Mouse (Mus musculus) spleen, embryonic (tissue): ENCODE data around the gene Inpp5d.

ENCODE experiments used
- CTCF ChIA-PET: fragments of 350-600 bp; sonication (Branson Sonifier 250); formaldehyde crosslinking; loops from one replicate; lab custom pipeline; 2022; lab: Charles Lee

The Inpp5d gene

DNA sequence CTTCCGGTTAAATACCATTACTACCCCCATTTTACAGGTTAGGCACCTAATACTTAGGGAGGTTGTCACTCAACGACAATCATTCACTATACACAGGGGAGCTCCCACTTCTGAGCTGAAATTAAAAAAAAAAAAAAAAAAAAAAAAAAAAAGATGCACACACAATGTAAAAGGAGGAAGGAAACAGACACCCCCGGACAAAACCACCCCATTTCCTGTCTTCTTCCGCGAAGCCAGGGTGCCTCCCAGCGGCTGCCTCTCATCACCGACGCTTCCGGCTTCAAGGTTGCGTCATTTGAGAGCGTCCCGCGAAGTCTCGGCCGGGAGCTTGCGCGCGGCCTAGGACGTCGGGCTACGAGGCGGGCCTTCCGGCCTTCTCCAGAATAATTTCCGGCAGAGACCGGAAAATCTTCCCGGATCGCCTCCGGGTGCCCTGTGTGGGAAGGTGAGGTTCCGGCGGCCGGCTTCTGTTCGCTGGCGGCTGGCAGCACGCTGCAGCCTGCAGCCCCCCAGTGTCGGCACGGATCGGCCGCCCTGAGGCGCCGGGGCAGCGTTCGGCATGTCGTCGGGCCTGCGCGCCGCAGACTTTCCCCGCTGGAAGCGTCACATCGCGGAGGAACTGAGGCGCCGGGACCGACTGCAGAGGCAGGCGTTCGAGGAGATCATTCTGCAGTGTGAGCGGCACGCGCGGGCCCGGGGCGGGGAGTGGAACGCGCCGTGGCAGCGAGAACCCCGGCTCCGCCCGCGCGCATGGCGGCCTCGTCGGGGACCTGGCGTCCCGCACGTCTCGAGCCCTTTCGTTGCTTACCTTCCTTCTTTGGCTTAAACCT is 135.7 kb downstream of the Inpp5d start, which contains the start of gene Atg16l1:
Gene Atg16l1 (plus strand): TSS at position 230 of the 830 bp plus-strand sequence.
- CTCF ChIA-PET, result interaction anchor here (0.6 to 0.7 kb wide), 5 partner anchors 9 to 348 kb away, joined by 3 to 40 read pairs (median 4); no protein-coding TSS in a partner anchor

DNA sequence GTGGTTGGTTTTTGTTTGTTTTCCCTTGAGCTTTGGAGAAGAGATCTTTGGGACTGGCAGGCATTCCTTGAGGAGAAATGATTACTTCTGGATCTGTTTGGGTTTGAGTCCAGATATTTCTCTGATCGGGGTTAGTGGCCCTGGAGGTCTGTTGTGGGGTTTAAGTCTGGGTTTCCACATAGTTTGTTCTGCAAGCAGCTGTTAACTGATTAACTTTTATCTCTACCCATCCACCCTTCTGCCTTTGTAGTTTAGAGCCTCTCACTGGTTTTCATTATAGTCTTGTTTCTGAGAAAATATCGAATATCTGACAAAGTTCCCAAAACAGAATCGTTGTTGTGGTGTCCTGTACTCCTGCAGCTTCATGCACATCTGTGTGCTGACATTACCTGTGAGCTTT is 143.7 kb downstream of the Inpp5d start:
- CTCF ChIA-PET, result no interaction called here

DNA sequence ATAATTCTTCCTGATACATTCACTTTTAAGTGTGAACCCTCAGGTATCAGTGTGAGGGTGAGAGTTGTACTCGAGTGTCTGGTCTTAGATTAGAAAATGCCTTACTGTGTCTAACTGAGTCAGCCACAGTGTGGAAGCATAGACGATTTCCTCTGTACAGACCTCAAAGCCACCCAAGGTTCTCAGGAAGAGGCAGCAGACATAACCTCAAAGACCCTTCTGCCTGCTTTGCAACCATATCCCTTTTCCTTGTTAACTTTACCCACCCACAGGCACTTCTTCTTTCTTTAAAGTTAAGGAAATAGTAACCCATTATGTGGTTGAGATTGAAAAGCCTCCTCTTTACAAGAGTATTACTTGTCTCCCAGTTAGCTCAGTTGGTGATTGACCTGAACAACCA is 145.6 kb downstream of the Inpp5d start:
- CTCF ChIA-PET, result no interaction called here

DNA sequence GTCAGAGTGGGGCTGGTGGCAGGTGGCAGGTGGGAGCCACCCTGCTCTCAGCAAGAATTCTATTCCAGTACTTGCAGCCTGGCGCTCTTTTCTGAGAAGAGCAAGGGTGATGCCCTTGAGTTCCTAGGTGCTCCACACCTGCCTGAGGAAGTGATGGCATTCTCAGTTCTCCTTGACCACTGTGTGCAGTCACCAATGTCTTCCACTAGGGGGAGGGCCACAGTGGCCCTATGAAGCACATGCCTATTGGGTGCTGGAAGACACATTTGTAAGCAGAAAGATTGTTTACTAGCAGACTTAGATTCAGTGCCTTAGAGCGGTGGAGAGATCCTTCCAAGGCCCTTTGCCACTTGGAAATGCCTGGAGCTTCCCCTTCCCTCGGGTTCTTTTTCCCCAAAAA is 146.1 kb downstream of the Inpp5d start:
- CTCF ChIA-PET, result interaction anchor here (0.6 kb wide), 1 partner anchor 116 kb away, joined by 7 read pairs; no protein-coding TSS in a partner anchor

DNA sequence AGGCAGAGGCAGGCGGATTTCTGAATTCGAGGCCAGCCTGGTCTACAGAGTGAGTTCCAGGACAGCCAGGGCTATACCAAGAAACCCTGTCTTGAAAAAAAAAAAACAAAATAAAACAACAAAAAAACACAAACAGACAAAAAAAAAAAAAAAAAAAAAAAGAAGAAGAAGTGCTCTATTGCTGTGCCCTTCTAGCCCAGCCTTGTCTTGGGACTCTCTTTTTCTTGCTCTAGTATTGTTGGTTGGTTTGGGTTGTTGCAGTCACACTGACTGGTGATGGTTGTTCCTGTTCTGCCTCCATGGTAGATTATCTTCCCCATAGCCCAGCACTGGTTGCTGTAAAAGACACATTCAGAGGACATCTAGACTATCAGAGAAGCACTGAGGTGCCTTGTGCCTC is 149.2 kb downstream of the Inpp5d start:
- CTCF ChIA-PET, result interaction anchor here (0.6 to 0.7 kb wide), 2 partner anchors 176 to 318 kb away, joined by 3 read pairs; no protein-coding TSS in a partner anchor
